Mouse (Mus musculus): Measurements from ENCODE around the gene Prkrip1. TPM values are rescaled to one million over a fixed set of nuclear protein-coding genes. Genes with fewer than 3 reads are reported as not detected.

Prkrip1 gene
- total RNA-seq (2017), result 25.3 and 29.0 TPM in 2 replicates

DNA sequence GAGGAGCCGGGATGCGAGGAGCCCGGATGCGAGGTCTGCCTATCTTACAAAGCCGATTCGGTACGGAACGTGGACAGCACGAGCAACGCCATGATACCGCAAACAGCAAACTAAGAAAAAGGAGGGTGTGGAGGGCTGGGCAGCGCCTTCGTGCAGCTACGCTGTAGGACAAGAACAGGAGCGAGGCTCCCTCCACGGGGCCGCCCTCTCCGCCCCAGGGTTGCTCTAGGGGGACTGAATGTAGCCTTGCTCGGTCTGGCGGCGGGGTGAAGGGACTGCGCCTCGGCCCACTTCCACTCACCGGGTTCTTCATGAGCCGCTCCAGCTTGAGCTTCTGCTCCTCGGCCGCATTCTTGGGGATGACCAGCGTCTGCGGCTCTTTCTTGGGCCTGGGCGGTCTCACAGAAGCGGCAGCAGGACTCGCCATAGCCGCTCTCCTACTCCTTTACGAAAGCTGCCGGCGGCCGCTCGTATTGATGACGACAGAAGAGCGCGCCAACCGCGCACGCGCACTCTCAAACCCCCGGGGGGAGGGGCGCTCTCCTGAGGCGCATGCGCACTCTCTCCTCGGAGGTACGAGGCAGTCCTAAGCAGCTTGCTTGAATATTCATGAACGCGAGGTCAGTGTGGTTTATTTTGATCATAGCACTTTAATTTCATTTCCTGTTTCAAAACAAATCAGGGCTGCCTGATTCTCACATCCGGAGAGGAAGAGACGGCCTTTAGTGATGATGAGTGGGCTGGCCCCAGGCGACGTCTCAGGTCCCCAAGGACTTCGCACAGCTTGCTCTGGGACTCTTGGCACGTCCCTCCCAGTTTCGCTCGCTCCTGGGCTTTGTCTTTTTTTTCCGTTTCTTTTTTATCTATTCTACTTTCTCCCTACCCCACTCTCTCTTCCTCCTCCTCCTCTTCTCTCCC is at the start of gene Prkrip1:
Prkrip1 (minus strand) TSS at position 490 of the 918 bp plus-strand sequence.
- peak; percentile 89 for ATAC-seq (ENCODE audit: extremely low read depth, insufficient number of reproducible peaks, low FRiP score, poor library complexity, severe bottlenecking)

DNA sequence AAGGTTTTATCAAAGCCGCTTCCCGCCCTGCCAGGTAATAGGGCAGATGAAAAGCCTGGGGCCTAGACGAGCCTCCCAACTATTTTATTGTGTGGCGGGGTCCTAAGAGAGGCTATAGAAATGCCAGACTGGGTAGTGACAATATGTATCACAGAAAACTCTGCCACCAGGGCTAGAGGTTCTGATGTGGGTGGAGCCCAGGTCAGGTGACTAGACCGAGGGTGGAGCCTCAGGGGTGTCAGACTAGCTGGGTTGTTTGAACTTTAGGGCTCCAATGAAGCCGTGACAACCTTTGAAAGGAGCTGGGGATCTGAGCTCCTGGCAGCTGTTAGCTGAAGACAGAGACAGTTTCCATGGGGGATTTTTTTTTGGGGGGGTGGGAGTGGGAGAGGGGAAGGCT is 49.7 kb upstream of the Prkrip1 start:
- ATAC-seq (ENCODE audit: extremely low read depth, insufficient number of reproducible peaks, low FRiP score, poor library complexity, severe bottlenecking), result no peak

DNA sequence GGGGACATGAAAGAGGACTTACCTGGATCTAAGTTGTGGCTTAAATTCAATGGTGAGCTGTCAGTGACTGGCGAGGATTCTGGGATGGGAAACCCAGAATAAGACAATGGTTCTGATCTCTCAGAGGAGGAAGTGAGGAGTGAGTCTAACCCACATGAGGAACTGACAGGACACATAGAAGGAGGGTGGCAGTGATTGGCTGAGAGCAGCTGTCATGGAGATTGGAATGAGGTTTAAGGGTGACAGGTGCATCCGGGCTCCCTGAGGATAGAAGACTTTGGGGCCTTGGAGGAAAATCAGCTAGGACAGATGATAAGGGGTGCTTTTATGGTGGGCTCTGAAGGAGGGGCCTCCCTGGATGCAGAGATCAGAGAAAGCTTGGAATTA is 47.7 kb upstream of the Prkrip1 start, which contains the start of gene Sh2b2:
Sh2b2 (minus strand) TSS at position 105 of the 387 bp plus-strand sequence.
- ATAC-seq (ENCODE audit: extremely low read depth, insufficient number of reproducible peaks, low FRiP score, poor library complexity, severe bottlenecking), result peak; percentile 53

DNA sequence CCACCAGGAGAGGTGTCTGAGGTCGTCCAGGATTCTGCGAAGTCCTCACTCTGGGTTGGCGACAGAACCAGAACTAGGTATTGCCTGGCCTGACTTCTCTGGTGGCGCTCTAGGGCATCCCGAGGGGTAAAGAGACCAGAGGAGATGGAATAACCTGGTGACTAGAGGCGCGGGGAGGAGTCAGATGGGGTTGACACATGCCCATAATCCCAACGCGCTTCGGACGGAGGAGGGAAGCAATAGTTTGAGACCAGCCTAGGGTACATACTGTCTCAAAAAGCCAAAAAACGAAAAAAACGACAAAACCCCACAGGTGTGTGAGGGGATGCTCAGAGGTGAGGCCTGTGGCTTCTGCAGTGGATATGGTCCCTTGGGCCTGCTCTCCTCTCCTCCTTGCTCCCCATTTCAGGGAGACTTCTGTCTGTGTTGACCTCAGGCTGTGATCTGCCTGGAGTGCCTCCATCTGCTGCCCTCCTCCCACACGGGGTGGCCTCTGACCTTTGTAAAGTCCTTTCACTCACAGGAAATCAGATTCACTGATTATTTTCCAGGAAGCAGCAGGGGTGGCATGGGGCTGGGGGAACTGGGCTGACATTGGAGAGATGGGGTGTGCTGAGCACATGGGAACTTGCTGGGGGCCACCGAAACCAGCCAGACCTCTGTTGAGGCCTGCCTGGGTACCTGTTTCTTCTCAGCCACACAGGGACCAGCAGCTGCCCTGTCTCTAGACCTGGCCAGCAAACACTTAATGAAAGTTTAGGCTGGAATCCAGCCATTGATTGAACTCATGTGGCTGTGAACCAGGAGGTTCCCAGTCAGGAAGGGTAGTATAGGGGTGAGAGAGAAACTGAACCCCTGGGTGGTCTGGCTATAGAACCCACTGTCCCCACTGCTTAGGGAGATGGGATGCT is 47.0 kb upstream of the Prkrip1 start:
- ATAC-seq (ENCODE audit: extremely low read depth, insufficient number of reproducible peaks, low FRiP score, poor library complexity, severe bottlenecking), result no peak

DNA sequence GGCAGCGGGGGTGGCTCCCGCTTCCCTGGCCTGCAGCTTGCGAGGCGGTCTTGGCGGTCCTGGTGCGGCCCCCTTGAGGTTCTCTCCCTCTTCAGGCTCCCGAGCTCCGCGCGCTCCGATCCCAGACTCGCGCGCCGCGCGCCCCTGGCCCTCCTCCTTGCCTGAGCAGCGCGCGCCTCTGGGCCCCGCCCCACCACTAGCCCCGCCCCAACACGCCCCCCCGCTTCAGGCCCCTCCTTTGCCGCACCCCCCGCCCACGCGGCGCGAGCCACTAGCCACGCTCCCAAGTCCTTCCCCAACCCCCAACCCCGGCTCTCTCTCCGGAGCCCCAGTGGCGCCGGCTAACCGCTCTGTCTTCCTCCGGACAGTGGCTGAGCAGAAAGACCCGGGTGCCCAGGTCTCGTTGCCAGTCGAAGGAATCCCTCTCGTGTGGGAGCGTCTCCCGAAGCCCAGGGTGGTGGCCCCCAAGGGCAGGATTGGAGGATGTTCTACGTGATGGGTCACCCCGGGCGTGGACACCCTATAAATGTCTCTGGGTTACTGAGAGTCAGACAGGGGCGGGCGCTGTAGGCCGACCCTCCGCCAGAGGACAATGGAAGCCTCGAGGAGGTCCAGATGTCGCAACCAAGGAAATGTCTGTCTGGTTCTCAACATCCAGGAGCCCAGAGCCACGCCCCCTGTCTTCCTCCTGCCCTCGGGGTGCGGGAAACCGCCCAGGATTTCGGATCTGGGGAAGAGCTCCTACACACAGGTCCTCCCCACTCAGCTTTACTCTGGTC is 46.2 kb upstream of the Prkrip1 start:
- peak; percentile 51 for ATAC-seq (ENCODE audit: extremely low read depth, insufficient number of reproducible peaks, low FRiP score, poor library complexity, severe bottlenecking)

DNA sequence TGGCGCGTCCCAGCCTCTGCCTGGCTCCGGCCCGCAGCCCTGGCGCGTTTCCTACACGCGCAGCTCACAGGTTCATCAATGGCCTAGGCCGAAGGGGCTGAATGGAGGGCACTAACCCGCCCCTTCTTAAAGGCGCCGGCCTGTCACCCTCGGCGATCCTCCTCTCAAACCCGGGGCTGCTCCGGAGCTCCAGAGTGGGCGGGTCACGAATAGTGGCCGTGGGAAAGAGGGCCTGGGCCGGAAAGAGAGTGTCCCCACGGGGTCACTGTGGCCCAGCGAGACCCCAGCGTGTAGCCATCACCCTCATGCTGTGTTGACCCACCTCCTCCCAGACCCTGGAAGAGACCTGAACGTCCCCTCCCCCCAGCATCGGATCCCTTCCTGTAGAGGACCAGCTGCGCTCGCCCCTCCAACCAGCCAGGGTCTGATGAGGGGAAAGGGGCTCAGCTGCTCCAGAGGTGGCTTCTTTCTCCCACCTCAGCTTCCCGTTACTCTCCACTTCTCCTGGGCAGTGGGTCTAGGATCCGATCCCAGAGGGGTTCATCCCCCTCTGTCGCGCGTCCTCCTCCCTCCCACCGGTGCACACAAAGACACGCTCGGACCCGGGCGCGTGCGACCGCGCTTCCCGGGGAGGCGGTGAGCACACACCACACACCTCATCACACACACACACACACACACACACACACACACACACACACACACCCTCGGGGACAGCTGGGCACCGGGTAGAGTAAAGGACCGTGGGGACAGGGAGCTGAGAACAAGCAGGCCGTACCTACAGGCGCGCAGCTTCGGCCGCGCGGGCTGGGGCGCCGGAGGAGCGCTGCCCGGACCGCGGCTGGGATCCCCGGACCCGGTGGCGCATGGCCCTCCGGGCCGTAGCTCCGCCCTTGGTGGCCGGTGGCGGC is 45.3 kb upstream of the Prkrip1 start:
- 0 out of 2 replicates have a peak, but pooled peaks have one; percentile 1 for ATAC-seq (ENCODE audit: extremely low read depth, insufficient number of reproducible peaks, low FRiP score, poor library complexity, severe bottlenecking)

DNA sequence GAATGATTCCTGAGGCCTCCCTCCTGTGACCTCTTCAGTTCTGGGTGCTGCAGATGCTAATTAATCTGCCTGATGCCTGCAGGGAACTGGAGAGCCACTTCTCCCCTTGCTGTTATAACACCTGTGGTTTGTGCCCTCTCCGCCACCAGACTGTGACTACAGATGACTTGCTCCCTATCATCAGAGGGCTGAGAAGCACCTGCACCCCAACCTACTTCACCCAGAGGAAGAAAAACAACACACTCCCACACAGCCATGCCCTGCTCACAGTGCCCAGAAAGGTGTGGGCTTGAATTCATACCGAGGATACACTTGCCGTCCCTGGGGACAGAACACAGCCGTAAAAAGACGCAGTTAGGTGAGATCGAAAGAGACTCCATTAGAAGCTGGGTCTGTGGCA is 42.4 kb upstream of the Prkrip1 start:
- ATAC-seq (ENCODE audit: extremely low read depth, insufficient number of reproducible peaks, low FRiP score, poor library complexity, severe bottlenecking), result no peak

DNA sequence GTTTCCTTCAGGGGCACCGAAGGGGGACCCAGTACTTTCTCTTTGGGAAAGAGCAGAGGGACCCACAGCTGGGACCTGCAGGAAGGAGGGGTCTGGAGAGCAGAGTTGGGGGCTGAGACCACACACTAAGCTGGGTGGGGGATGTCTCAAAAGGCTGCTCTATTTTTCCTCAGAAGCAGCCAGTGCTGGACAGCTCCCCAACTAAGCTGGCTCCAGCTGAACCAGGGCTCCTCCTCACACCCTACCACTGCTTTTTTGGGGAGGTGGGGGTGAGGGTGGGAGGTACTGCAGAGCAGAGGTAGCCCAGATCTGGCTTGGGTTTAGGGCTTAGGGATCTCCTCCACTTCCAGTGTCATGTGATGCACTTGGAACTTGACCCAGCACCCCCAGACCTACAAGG is 41.6 kb upstream of the Prkrip1 start:
- ATAC-seq (ENCODE audit: extremely low read depth, insufficient number of reproducible peaks, low FRiP score, poor library complexity, severe bottlenecking), result no peak

DNA sequence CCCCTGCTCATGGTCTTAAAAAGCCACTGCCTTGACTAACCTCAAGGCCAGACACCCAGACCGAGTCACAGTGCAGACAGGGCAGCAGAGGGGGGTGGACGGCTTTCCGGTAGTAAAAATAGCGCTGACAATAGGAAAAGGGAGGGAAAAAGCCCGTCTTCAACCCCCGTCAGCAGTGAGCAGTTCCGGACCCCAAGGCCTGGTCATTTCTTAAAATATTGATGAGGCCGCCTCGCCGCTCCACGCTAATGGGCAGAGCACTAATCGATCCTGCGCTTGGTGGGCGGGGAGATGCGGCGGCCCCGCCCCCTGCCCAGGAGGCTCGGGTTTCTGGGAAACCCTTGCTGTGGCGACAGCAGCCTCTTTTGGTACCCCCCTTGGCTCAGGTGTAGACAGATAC is 38.8 kb upstream of the Prkrip1 start:
- no peak for ATAC-seq (ENCODE audit: extremely low read depth, insufficient number of reproducible peaks, low FRiP score, poor library complexity, severe bottlenecking)

DNA sequence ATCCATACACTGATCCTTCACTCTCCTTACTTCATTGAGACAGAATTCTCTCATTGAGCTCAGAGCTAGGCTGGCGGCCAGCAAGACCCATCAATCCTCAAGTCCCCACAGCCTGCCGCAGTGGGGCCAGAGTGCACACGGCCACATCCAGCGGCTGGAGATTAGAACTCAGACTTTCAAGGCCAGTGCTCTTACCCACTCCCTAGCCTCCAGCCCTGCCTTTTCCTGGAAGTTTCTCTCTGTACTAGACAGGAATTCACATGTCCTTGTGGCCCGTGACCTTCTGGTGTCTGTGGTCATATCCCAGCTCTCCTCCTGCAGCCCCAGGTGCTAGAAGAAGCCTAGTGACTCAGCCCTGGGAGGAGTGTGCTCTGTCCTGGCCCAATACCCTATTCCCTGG is 37.8 kb upstream of the Prkrip1 start:
- ATAC-seq (ENCODE audit: extremely low read depth, insufficient number of reproducible peaks, low FRiP score, poor library complexity, severe bottlenecking), result no peak

DNA sequence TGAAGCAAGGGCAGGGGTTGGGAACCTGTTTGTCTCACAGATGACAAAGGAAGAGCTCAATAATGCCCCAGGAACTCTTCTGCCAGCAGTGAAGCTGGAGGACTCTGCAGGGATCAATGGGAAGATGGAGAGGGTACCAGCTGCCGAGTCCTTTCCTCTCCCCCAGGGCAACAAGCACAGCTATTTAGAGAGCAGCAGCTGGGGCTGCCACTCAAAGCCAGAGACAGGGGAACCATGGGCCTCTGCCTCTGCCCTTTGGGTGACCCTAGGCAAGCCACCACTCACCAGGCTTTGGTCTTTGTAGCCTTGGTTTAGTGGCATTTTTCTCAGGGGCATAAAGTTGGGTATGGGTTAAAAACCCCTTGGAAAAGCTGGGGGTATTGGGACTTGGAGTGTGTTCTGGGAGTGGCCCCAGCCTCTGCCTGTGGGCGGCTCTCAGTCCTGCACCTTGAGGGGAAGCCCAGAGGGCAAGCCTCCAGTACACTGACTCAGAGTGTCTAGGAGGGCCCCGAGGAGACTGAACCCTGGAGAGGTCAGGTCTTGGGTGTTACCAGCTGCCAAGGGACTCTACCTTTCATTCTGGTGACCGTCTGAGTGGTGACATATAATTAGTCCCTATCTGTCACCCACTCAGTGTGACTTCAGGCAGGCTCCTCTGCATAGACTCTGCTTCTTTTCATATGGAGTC is 31.7 kb upstream of the Prkrip1 start:
- no peak for ATAC-seq (ENCODE audit: extremely low read depth, insufficient number of reproducible peaks, low FRiP score, poor library complexity, severe bottlenecking)

DNA sequence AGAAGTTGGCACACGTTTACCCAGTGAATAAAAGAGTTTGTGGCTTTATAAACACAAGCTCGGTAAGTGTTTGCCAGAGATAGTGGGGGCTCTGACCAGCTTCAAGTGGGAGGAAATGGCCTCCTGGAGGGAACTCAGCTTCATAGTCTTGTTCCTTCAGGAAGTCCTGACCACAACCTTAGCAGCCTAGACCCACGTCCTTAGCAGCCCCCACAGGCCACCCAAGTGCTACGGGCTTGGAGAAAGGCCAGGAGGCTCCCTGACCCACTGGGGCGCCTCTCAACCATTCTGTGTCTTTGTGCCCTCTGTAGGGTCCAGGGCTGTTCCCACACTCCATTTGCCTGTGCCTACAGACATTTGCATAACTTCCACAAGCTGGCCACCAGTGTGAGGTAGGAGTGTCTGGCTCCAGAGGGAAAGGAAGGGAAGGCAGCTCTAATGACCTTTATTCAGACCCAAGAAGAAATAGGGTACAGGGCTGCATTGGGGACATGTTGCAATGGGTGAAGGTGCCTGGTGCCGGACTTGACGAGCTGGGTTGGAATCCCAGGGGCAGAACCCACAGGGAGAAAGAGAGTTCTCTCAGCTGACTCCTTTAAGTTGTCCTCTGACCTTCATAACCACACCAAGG is 27.6 kb upstream of the Prkrip1 start:
- ATAC-seq (ENCODE audit: extremely low read depth, insufficient number of reproducible peaks, low FRiP score, poor library complexity, severe bottlenecking), result no peak

DNA sequence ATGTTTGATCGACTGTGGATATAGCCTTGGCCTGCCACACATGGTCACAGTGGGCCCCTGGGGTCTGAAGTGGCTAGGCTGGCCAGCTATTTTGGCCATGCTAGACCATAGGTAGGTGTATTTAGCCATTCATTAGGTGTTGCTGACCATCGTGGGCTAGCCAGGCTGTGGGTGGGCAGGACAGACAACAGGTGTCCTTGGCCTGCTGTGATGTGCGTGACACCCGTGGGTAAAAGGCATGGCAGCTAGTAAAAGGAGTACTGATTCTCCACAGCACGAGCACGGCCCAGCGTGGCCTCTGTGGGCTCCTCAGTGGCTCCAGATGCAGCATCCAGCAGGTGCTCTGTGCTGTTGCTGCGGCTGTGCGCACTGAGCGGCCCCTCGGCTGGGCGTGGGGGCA is 19.8 kb upstream of the Prkrip1 start:
- no peak for ATAC-seq (ENCODE audit: extremely low read depth, insufficient number of reproducible peaks, low FRiP score, poor library complexity, severe bottlenecking)

DNA sequence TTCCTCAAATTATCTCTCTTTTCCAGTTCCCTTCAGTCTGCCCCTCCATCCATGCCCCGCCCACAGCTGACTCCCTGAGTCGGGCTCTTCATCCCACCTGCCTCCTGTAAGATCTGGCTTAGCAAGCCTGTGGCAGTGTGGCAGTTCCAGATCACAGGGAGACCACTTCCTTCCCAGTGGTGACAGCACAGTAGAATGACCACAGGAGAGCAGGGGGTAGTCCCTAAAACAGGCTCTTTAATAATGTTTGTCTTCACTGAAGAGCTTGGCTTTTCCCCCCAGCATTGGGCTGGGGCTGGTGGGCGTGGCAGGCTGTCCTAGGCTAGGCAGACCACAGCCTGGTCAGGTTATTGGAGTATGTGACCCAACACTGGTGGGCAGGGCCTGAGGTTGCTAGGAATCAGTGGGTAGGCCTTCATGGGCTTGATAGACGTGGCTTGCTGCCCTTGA is 19.2 kb upstream of the Prkrip1 start:
- ATAC-seq (ENCODE audit: extremely low read depth, insufficient number of reproducible peaks, low FRiP score, poor library complexity, severe bottlenecking), result no peak

DNA sequence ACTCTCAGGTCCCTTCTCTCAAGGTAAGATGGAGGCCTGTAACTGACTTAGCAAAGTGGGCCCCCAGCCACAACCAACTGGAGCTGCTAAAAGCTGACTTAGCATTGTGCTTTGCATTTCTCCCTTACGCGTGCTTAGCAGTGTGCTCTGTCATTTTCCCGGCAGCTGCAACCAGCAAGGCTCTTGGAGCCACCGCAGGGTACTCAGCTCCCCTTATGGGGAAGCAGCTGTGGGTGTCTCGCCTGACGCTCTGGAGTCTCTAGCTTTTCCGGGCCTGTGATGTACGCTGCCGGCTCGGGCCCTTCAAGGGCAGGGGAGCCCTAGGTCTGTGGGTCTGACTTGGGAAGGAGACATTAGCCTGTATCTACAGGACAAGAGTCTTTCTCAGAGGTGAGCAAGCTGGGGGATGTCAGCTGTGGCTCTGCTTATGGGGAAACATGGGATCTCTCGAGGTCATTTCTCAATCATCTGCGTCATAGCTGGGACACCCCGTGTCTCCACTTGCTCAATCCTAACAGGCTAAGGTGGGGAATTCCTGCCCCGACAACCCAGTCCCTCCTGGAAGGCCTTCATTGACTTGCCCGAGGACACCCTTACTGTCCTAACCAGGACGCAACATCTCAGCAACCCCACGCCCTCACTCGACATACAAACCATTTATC is 18.4 kb upstream of the Prkrip1 start:
- peak; percentile 33 for ATAC-seq (ENCODE audit: extremely low read depth, insufficient number of reproducible peaks, low FRiP score, poor library complexity, severe bottlenecking)

DNA sequence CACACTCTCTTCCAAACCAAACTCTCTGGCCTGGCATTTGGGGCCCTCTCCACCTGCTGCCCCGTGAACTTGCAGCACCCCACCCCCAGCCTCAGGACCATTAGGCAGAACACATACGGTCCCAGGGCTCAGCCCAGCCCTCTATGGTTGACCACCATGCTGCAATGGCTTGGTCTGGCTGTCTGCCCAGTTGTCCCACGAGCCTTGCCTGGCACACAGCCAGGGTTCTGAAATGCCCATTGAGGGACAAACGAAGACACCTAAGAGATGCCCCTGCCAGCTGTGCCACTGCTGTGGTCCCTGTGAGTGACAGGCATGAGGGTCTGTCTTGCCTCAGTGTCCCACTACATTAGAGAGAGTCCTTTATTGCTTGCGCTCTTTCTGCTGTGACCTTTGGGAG is 17.2 kb upstream of the Prkrip1 start:
- no peak for ATAC-seq (ENCODE audit: extremely low read depth, insufficient number of reproducible peaks, low FRiP score, poor library complexity, severe bottlenecking)
